Mouse (Mus musculus) neural tube, embryonic 10.5 days (tissue): ENCODE data around the gene Ndufaf8.

Source experiments
- DNase-seq: peaks from one replicate; pipeline ENCODE4 v3.0.0-alpha.2; 2017; ENCODE audit warnings: low spot score; ENCODE audit errors: extremely low spot score

Gene Ndufaf8

GRCm38 (mm10) chr11:120134148-120134547 lies 35.4 kb downstream of the Ndufaf8 start:
- DNase-seq: no peak

GRCm38 (mm10) chr11:120134847-120135530 lies 36.3 kb downstream of the Ndufaf8 start:
- DNase-seq: no peak

GRCm38 (mm10) chr11:120136195-120136594 lies 37.5 kb downstream of the Ndufaf8 start:
- no peak for DNase-seq

- DNase-seq: no peak
Observed at GRCm38 (mm10) chr11:120136796-120137624, 38.3 kb downstream of the Ndufaf8 start.

GRCm38 (mm10) chr11:120137625-120138004 lies 38.9 kb downstream of the Ndufaf8 start:
- DNase-seq: no peak

GRCm38 (mm10) chr11:120139309-120139731 lies 40.6 kb downstream of the Ndufaf8 start:
- no peak for DNase-seq

GRCm38 (mm10) chr11:120140255-120140654 lies 41.5 kb downstream of the Ndufaf8 start:
- no peak for DNase-seq

GRCm38 (mm10) chr11:120142601-120143051 lies 43.9 kb downstream of the Ndufaf8 start:
- DNase-seq: no peak

- DNase-seq: no peak
Observed at GRCm38 (mm10) chr11:120143708-120144497, 45.2 kb downstream of the Ndufaf8 start.

- no peak for DNase-seq
Observed at GRCm38 (mm10) chr11:120148201-120148855, 49.6 kb downstream of the Ndufaf8 start.

- DNase-seq: no peak
Observed at GRCm38 (mm10) chr11:120149510-120150200, 50.9 kb downstream of the Ndufaf8 start.
